Mouse (Mus musculus) lung, postnatal 0 days (tissue): Measurements from ENCODE around the gene Dffa.

Experiments used
- CTCF ChIP-seq: IDR thresholded peaks from 2 replicates; pipeline ENCODE4 v1.5.1; 2016; ENCODE audit warnings: antibody characterized with exemption, mild to moderate bottlenecking
- EP300 ChIP-seq: IDR thresholded peaks from 2 replicates; pipeline ENCODE4 v1.6.1; 2016; ENCODE audit warnings: antibody characterized with exemption, mild to moderate bottlenecking, control low read depth

DNA sequence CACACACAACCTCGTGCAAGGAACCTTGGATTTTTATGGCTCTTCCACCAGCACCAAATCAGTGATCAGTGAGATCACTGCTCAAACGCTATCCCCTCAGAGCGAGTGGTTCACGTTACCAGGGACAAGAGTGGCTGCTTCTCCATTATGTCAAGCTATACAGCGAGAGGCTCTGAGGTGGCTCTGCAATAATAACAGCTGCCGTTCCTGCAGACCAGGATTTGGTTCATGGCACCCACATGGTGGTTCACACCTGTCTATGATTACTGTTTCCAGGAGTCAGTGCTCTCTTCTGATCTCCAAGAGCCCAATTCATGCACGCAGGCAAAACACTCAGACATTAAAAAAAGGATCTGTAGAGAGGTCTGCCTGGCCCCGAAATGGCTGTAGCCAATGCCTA, 34.6 kb downstream of the Dffa start:
- TF ChIP-seq CTCF (no peak), EP300 (no peak)
